Mouse (Mus musculus): ENCODE measurements around the gene Camsap1.
A peak's percentile ranks its signal among the peaks of the same experiment; 100 is the strongest.

Gene Camsap1

DNA sequence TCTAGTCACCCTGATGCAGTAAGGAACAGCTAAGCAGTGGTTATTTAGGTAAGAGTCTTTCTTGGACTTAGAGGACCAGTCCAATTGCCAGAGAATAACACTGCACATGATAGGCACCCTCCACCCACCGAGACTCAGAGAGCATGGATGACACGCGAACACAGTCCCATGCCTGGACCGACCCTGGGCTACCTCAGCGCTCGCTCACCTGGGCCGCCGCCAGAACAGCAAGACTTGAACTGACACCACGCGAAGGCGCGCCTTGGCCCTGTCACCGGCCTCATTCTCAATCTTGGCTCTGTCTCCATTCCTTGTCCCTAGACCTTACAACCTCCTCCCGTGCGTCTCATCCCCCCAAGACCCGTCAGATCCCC, 1.0 kb downstream of the Camsap1 start:
- peak; percentile 72 to 87 for DNase-seq (ENCODE audit: inconsistent age in 2 of 2, low spot score in 1 of 2)

GRCm38 (mm10) chr2:25978997-25979396, 4.1 kb downstream of the Camsap1 start:
- DNase-seq (ENCODE audit: inconsistent age in 2 of 2, low spot score in 1 of 2), result peak; percentile 61 to 82

- DNase-seq (ENCODE audit: inconsistent age in 2 of 2, low spot score in 1 of 2), result peak in 1 of 2 experiments; percentile 46
These were observed 5.4 kb downstream of the Camsap1 start for GRCm38 (mm10) chr2:25977587-25978239.

DNA sequence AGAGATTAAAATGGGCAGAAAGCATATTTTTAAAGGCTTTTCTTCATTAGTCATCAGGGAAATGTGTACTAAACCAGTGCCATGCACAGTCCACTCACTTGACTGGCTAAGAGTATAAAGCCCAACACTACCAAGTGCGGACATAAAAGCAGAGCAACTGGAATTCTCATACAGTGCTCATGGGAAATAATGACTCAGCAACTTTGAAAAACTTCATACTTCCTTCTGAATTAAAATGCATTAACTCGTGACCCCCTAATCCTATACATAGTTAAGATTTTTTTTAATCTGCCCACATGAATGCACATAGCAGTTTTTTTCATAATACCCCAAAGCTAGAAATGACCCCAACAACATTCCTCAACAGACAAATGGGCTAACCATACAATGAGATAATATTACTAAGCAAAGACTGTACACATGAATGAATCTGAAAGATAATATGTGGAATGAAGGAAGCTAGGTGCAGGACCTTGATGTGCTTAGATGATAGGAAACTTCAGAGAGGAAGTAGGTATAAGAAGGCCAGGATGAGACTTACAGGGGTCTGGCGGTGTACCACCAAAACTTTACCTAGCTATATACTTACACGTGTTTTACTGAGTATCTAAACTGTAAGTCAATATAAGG, 7.8 kb downstream of the Camsap1 start:
- DNase-seq (ENCODE audit: inconsistent age in 2 of 2, low spot score in 1 of 2), result no peak

- peak in 1 of 2 experiments; percentile 56 for DNase-seq (ENCODE audit: inconsistent age in 2 of 2, low spot score in 1 of 2)
These were observed 12.7 kb downstream of the Camsap1 start for GRCm38 (mm10) chr2:25970426-25970825.

DNA sequence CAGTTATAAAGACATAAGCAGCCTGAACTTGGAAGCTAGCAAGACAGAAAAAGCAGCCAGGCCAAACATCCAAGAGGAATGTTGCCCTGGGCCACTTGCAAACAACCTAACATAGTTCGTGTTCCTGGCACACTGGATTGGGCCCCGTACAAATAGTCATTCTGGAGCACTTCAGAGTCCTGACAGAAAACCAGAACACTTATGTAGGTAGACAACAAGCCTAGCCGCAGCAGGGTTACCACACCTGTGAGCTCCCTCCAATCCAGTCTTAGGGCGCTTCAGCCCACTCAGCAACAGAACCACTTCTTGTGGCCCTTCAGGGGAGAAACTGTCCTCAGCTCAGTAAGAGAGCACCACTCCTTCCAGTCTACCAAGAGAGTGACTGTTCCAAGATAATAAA, 13.8 kb downstream of the Camsap1 start:
- no peak for DNase-seq (ENCODE audit: inconsistent age in 2 of 2, low spot score in 1 of 2)

GRCm38 (mm10) chr2:25949291-25949690, 33.8 kb downstream of the Camsap1 start:
- no peak for DNase-seq (ENCODE audit: inconsistent age in 2 of 2, low spot score in 1 of 2)

DNA sequence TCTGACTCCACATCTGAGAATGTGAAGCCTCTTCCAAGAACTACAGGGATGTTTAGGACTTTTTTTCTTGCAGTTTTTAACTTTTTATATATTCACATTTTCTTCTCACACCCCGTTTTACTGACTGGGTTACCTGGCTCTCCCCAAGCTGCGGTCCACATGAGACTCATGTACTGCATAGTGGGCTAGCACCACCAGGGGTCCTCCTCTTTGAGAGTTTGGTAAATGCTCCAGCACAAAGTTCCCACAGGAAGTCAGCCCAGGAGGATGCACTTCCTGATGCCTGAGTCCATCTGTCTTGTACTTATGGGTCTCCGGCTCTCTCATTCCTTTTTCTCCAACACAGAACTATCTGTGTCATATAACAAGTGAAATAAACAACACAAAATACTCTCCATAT, 35.1 kb downstream of the Camsap1 start:
- DNase-seq (ENCODE audit: inconsistent age in 2 of 2, low spot score in 1 of 2), result no peak

DNA sequence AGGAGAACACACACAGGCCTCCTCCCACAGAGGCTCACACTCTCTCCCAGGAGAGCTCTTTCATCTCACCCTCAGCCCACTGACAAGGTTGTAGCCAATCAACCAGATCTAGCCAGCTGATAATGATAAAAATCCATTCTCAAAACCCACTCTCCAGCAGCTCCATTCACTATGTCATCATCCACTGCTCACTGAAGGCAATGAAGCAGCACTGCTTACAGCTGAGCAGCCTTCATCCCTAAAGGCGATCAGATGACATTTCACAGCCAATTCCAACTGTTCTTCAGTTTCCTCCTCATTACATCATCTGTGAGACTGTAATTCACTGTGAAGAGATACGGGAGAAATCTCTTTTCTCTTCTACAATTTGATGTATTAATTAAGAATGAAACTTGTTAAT, 39.3 kb downstream of the Camsap1 start:
- no peak for DNase-seq (ENCODE audit: inconsistent age in 2 of 2, low spot score in 1 of 2)

DNA sequence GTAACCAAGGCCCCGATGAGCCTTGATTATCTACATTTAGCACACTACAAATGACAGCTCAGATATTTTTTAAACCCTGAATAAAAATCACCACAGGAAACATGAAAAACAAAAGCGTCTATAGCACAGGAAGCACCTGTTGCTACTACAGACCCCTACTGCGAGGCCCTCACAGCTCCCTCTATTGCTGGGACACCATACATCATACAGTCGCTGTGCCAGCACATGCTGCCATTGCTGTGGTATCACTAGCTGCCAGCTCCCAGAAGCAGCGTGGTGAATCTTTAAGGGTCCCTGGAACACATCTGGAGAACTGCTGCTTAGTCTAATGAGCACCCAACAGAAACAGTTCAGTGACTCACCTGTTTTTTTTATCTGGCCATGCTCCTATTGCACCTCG, 42.6 kb downstream of the Camsap1 start:
- DNase-seq (ENCODE audit: inconsistent age in 2 of 2, low spot score in 1 of 2), result no peak

DNA sequence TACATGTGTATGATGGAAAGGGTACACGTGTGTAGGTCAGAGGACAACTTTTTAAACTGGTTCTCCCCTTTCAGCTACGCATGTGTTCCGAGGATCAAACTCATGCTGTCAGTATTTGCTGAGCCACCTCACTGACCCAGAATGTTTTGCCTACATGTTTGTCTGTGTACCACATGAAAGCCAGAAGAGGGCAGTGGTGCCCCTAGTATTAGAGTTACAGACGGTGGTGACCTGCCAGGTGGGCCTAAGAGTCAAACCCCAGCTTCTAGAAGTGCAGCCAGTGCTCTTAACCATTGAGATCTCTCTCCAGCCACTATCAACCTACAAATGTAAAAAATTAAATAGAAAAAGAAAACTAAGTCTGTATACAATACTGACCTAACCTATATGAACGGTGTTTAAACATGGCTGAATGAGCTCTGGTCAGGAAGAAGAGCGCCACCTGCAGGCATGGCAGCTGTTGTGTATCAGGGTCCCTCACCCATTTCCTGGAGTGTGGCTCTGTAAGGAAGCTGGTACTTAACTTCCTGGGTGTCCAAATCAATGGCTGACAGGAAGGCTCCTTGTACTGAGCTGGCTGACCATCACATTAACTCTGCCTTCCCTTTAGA, 51.7 kb downstream of the Camsap1 start:
- DNase-seq (ENCODE audit: inconsistent age in 2 of 2, low spot score in 1 of 2), result peak; percentile 36 to 74

GRCm38 (mm10) chr2:25927821-25928220, 55.3 kb downstream of the Camsap1 start:
- DNase-seq (ENCODE audit: inconsistent age in 2 of 2, low spot score in 1 of 2), result peak; percentile 68 to 72

DNA sequence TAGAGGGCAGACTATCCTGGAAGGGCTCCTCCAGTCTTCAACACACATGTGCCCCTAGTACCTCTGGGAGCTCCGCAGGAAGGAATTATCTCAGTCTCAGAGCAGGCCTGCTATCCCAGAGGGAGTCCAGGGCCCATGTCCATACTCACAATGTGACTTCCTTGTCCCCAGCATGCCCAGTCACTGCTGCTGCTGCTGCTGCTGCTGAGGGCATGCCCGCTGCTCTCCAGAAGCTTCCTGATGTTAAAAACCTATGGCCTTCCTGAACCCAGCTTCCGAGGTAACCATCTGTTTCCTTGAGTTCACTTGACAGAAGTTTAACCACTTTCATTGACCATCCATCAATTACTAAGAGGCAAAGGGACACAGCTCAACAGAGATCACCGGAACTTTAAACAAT, 58.1 kb downstream of the Camsap1 start:
- DNase-seq (ENCODE audit: inconsistent age in 2 of 2, low spot score in 1 of 2), result no peak

GRCm38 (mm10) chr2:25923799-25924198, 59.3 kb downstream of the Camsap1 start:
- no peak for DNase-seq (ENCODE audit: inconsistent age in 2 of 2, low spot score in 1 of 2)

DNA sequence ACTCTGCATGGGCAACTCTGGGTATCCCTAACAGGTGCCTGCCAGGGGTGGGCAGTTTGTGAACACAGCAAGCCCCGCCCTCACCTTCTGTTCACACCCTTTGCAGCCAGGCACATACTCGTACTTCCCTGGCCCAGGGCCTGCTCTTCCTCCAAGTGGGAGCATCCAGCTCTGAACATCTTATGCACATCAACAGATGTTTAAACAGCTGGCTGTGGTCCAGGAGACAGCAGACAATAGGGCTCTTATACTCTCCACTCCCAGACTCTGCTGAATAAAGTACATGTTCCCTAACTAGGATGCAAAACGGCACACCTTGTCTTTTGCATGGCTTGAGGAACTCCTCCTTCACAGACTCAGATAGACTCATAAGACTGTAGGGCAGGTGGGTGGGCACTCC, 63.1 kb downstream of the Camsap1 start:
- DNase-seq (ENCODE audit: inconsistent age in 2 of 2, low spot score in 1 of 2), result no peak

DNA sequence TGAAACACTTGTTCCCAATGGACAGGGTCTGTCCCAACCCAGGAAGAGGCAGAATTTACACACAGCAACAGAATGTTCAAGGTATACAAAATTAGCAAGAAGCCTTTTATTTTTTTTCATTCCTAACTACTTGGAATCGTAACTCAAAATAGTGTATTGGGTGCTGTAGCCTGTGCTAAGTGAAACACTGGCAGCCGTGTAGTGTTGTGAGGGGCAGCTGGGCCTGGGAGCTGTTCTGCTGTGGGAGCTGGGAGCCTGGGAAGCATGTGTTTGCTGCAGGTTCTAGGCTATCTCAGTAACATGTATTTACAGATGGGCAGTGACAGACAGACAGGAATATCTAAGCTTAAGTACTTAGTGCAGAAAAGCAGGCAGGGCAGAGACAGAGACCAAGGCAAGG, 64.7 kb downstream of the Camsap1 start:
- DNase-seq (ENCODE audit: inconsistent age in 2 of 2, low spot score in 1 of 2), result no peak

- DNase-seq (ENCODE audit: inconsistent age in 2 of 2, low spot score in 1 of 2), result peak; percentile 44 to 68
These were observed 68.3 kb downstream of the Camsap1 start for GRCm38 (mm10) chr2:25914821-25915220.

DNA sequence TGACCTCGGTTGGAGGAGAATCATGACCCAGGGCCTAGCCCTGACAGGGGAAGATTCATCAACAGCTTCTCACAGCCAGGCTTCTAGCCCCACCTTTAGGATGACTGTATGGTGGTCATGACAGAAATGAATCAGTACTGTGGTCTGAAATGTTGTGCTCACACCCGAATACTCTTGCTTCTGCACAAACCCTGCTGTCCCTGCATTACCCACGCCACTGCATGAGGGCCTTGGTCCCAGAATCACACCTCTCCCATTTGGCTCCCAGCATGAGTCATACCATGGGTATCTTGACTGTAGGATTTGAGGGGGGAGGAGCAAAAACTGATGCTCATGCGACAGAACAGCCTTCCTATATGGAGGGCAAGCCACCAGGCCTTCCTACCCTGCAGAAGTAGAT, 68.9 kb downstream of the Camsap1 start:
- peak; percentile 33 to 67 for DNase-seq (ENCODE audit: inconsistent age in 2 of 2, low spot score in 1 of 2)

DNA sequence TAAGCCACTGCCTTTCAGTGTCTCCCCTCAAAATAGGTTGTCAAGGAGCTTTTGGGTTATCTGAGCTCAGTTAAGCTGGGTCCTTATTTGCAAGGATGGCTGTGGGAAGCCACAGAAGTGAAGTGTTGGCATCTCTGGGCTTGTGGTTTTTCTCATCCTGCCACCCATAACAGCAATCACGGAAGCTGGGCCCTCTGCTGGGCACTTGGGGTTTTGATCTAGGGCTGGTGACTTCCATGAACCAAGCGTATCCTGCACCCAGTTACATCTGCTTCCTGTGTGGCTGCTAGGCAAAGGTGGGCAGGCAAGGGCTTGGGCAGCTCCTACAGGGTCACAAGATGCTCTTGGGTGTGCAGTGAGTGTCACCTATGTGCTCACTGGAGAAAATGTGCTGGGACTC, 69.8 kb downstream of the Camsap1 start:
- peak in 1 of 2 experiments; percentile 58 for DNase-seq (ENCODE audit: inconsistent age in 2 of 2, low spot score in 1 of 2)

DNA sequence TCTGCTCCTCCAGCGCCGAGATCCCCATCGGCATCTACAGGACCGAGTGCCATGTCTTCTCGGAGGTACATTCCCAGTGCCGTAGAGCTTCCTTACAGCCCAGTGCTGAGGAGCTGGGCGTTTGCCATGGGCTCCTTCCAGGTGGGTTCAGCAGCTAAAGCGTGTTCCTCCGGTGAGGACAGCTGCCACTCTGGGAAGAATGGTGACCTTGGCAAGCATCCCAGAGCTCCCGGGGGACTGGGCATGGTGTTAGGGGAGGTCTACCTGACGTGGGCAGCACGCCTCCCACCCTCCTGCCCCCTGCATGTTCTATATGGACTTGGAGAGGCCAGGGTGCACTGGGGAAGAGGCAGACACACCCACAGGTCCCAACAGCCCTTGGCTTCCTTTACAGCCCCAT, 73.2 kb downstream of the Camsap1 start:
- no peak for DNase-seq (ENCODE audit: inconsistent age in 2 of 2, low spot score in 1 of 2)

- no peak for DNase-seq (ENCODE audit: inconsistent age in 2 of 2, low spot score in 1 of 2)
These were observed 84.1 kb downstream of the Camsap1 start for GRCm38 (mm10) chr2:25898970-25899369.

GRCm38 (mm10) chr2:25892440-25892839, 90.6 kb downstream of the Camsap1 start:
- peak; percentile 35 to 51 for DNase-seq (ENCODE audit: inconsistent age in 2 of 2, low spot score in 1 of 2)

Data from adrenal gland, adult (tissue).